Mouse (Mus musculus) forebrain, embryonic 16.5 days (tissue): ENCODE measurements at regions not wholly inside any gene's neighbourhood (a gene's known extent, or its start where the extent isn't known, plus 50 kb on each side); places are given as distances from the start of the nearest gene placed in this dataset.

Source experiments
- ATAC-seq: fragments of 200-750 bp; cut with Nextera tagmentation; 2 replicates; pipeline ENCODE4 v1.8.0; 2017; ENCODE audit warnings: mild to moderate bottlenecking, moderate library complexity
- H3K27ac ChIP-seq: fragments of 300-500 bp; sonication (generic); 2 replicates; pipeline ENCODE4 v1.5.1; 2014; ENCODE audit warnings: low read length, control low read depth
- H3K27me3 ChIP-seq: fragments of 300-500 bp; sonication (generic); replicated peaks from 2 replicates; pipeline ENCODE4 v1.6.1; 2014; ENCODE audit warnings: low read length; ENCODE audit not compliant: control insufficient read depth, insufficient read depth
- H3K36me3 ChIP-seq: fragments of 300-500 bp; sonication (generic); 2 replicates; pipeline ENCODE4 v1.6.1; 2014; ENCODE audit not compliant: control insufficient read depth, insufficient read depth
- H3K4me1 ChIP-seq: fragments of 300-500 bp; sonication (generic); replicated peaks from 2 replicates; pipeline ENCODE4 v1.6.1; 2014; ENCODE audit warnings: low read length; ENCODE audit not compliant: control insufficient read depth, insufficient read depth
- H3K4me2 ChIP-seq: fragments of 300-500 bp; sonication (generic); 2 replicates; pipeline ENCODE4 v1.6.1; 2014; ENCODE audit warnings: mild to moderate bottlenecking, low read length, control low read depth
- H3K4me3 ChIP-seq: fragments of 300-500 bp; sonication (generic); replicated peaks from 2 replicates; pipeline ENCODE4 v1.5.1; 2014; ENCODE audit warnings: mild to moderate bottlenecking, low read length, control low read depth
- H3K9ac ChIP-seq: fragments of 300-500 bp; sonication (generic); replicated peaks from 2 replicates; pipeline ENCODE4 v1.6.1; 2014; ENCODE audit warnings: low read depth, low read length, control low read depth
- H3K9me3 ChIP-seq: fragments of 300-500 bp; sonication (generic); 2 replicates; pipeline ENCODE4 v1.6.1; 2016; ENCODE audit warnings: low read length; ENCODE audit not compliant: control insufficient read depth
- WGBS: fragments of 180-500 bp; shearing (Covaris S2); extraction: QIAGEN DNeasy Blood & Tissue Kit; methylation state at CpG from one replicate; pipeline ENCODE4 v1.1.7; 2014; 5-methylcytosine and 5-hydroxymethylcytosine counted together

GRCm38 (mm10) chr13:35507195-35507594 is 152.4 kb upstream of the Cdyl start:
- 68% methylated on average over 1 of the region's 1 CpGs for WGBS
- no peak for ATAC-seq
- no peak overlapping the region for H3K27ac ChIP-seq
- no peaks in the 10 kb centered on the region for H3K36me3 ChIP-seq
- no peak overlapping the region for H3K4me3 ChIP-seq
- H3K9ac ChIP-seq: no peak overlapping the region
- H3K27me3 ChIP-seq: no peaks in the 10 kb centered on the region
- no peak overlapping the region for H3K4me2 ChIP-seq
- no peaks in the 10 kb centered on the region for H3K9me3 ChIP-seq
- peaks cover 16% of the 10 kb centered on the region for H3K4me1 ChIP-seq

GRCm38 (mm10) chr13:35512029-35512507 is 147.6 kb upstream of the Cdyl start:
- H3K4me3 ChIP-seq: no peak overlapping the region
- ATAC-seq: no peak
- H3K27ac ChIP-seq: no peak overlapping the region
- H3K9ac ChIP-seq: no peak overlapping the region
- no peaks in the 10 kb centered on the region for H3K9me3 ChIP-seq
- H3K4me1 ChIP-seq: no peaks in the 10 kb centered on the region
- 70% methylated on average over 8 of the region's 8 CpGs for WGBS
- no peaks in the 10 kb centered on the region for H3K36me3 ChIP-seq
- no peak overlapping the region for H3K4me2 ChIP-seq
- H3K27me3 ChIP-seq: no peaks in the 10 kb centered on the region

GRCm38 (mm10) chr13:35513120-35513519 is 146.5 kb upstream of the Cdyl start:
- Histone ChIP-seq H3K27me3 (no peaks in the 10 kb centered on the region), H3K4me3 (no peak overlapping the region), H3K4me1 (no peaks in the 10 kb centered on the region), H3K27ac (no peak overlapping the region), H3K4me2 (no peak overlapping the region), H3K9ac (no peak overlapping the region), H3K36me3 (no peaks in the 10 kb centered on the region), H3K9me3 (no peaks in the 10 kb centered on the region)
- no peak for ATAC-seq
- 88% methylated on average over 8 of the region's 8 CpGs for WGBS

- no peak for ATAC-seq
- 35% methylated on average over 3 of the region's 3 CpGs for WGBS
Measured at GRCm38 (mm10) chr13:35515291-35515690, 144.3 kb upstream of the Cdyl start.

GRCm38 (mm10) chr13:35517692-35518091 is 141.9 kb upstream of the Cdyl start:
- 93% methylated on average over 3 of the region's 3 CpGs for WGBS
- H3K9me3 ChIP-seq: no peaks in the 10 kb centered on the region
- H3K27ac ChIP-seq: no peak overlapping the region
- H3K4me1 ChIP-seq: no peaks in the 10 kb centered on the region
- H3K36me3 ChIP-seq: no peaks in the 10 kb centered on the region
- H3K9ac ChIP-seq: no peak overlapping the region
- H3K4me3 ChIP-seq: no peak overlapping the region
- no peak for ATAC-seq
- no peak overlapping the region for H3K4me2 ChIP-seq
- H3K27me3 ChIP-seq: no peaks in the 10 kb centered on the region

More at GRCm38 (mm10) chr13:35515291-35515690, 144.3 kb upstream of the Cdyl start:
- Histone ChIP-seq H3K4me3 (no peak overlapping the region), H3K9me3 (no peaks in the 10 kb centered on the region), H3K4me1 (no peaks in the 10 kb centered on the region), H3K4me2 (no peak overlapping the region), H3K27me3 (no peaks in the 10 kb centered on the region), H3K36me3 (no peaks in the 10 kb centered on the region), H3K9ac (no peak overlapping the region), H3K27ac (no peak overlapping the region)

- H3K9me3 ChIP-seq: 0 out of 2 replicates have a peak, but pooled peaks cover 3% of the 10 kb centered on the region
- WGBS: 32% methylated on average over 1 of the region's 1 CpGs
- no peaks in the 10 kb centered on the region for H3K27me3 ChIP-seq
- no peak overlapping the region for H3K9ac ChIP-seq
- no peaks in the 10 kb centered on the region for H3K4me1 ChIP-seq
- no peak overlapping the region for H3K4me3 ChIP-seq
- ATAC-seq: peak; percentile 62
- H3K4me2 ChIP-seq: no peak overlapping the region
- H3K27ac ChIP-seq: no peak overlapping the region
- H3K36me3 ChIP-seq: no peaks in the 10 kb centered on the region
Measured at GRCm38 (mm10) chr13:35522272-35522671, 137.4 kb upstream of the Cdyl start.

GRCm38 (mm10) chr13:35529577-35529976 is 130.1 kb upstream of the Cdyl start:
- no peak for ATAC-seq
- Histone ChIP-seq H3K9ac (no peak overlapping the region), H3K4me1 (no peaks in the 10 kb centered on the region), H3K4me2 (no peak overlapping the region), H3K27ac (no peak overlapping the region), H3K4me3 (no peak overlapping the region), H3K9me3 (0 out of 2 replicates have a peak, but pooled peaks cover 3% of the 10 kb centered on the region), H3K36me3 (no peaks in the 10 kb centered on the region), H3K27me3 (no peaks in the 10 kb centered on the region)
- WGBS: 87% methylated on average over 3 of the region's 3 CpGs

- ATAC-seq: no peak
- 66% methylated on average over 7 of the region's 7 CpGs for WGBS
- H3K4me1 ChIP-seq: no peaks in the 10 kb centered on the region; the same call in 1 of the 2 replicates
- no peaks in the 10 kb centered on the region for H3K36me3 ChIP-seq
- H3K4me3 ChIP-seq: no peak overlapping the region
- H3K9ac ChIP-seq: no peak overlapping the region
- no peaks in the 10 kb centered on the region for H3K27me3 ChIP-seq
- H3K9me3 ChIP-seq: no peaks in the 10 kb centered on the region
- H3K4me2 ChIP-seq: no peak overlapping the region
- no peak overlapping the region for H3K27ac ChIP-seq
Measured at GRCm38 (mm10) chr13:35537106-35537505, 122.5 kb upstream of the Cdyl start.

GRCm38 (mm10) chr13:35537936-35538335 is 121.7 kb upstream of the Cdyl start:
- Histone ChIP-seq H3K36me3 (no peaks in the 10 kb centered on the region), H3K4me2 (no peak overlapping the region), H3K9ac (no peak overlapping the region), H3K4me1 (no peaks in the 10 kb centered on the region; the same call in 1 of the 2 replicates), H3K9me3 (no peaks in the 10 kb centered on the region), H3K27me3 (no peaks in the 10 kb centered on the region), H3K4me3 (no peak overlapping the region), H3K27ac (no peak overlapping the region)
- ATAC-seq: no peak
- 63% methylated on average over 5 of the region's 5 CpGs for WGBS

GRCm38 (mm10) chr13:35540433-35540832 is 119.2 kb upstream of the Cdyl start:
- H3K36me3 ChIP-seq: no peaks in the 10 kb centered on the region
- H3K9me3 ChIP-seq: no peaks in the 10 kb centered on the region
- no peaks in the 10 kb centered on the region; the same call in 1 of the 2 replicates for H3K4me1 ChIP-seq
- WGBS: 88% methylated on average over 2 of the region's 2 CpGs
- H3K27ac ChIP-seq: no peak overlapping the region
- H3K27me3 ChIP-seq: no peaks in the 10 kb centered on the region
- H3K4me3 ChIP-seq: no peak overlapping the region
- no peak overlapping the region for H3K4me2 ChIP-seq
- ATAC-seq: no peak
- no peak overlapping the region for H3K9ac ChIP-seq
